Mouse (Mus musculus): ENCODE measurements at regions not wholly inside any gene's neighbourhood (a gene's known extent, or its start where the extent isn't known, plus 50 kb on each side); places are given as distances from the start of the nearest gene placed in this dataset.
A peak's percentile ranks its signal among the peaks of the same experiment; 100 is the strongest.
"Not testable (repeated sequence)": the region's sequence is repeated elsewhere in the genome, so short reads cannot be mapped to it uniquely, and the experiment has no call there.

GRCm38 (mm10) chr17:74138517-74138916, 90.8 kb upstream of the Srd5a2 start:
- not testable (repeated sequence) for H3K36me3 ChIP-seq (ENCODE audit: control insufficient read depth, insufficient read depth, low read length); H3K27ac ChIP-seq (replicated peaks; ENCODE audit: insufficient read depth, low read depth, low read length); H3K27me3 ChIP-seq (ENCODE audit: control insufficient read depth, insufficient read depth, low read length); H3K4me3 ChIP-seq (ENCODE audit: insufficient read depth, low read depth, low read length); DNase-seq (ENCODE audit: extremely low read depth, low read depth, low spot score); H3K79me2 ChIP-seq (ENCODE audit: control insufficient read depth, insufficient read depth, low read length); H3K9ac ChIP-seq (ENCODE audit: low read depth, low read length); H3K4me1 ChIP-seq (ENCODE audit: control insufficient read depth, insufficient read depth, low read length)
- 95% methylated on average over 5 of the region's 5 CpGs for WGBS

- Histone ChIP-seq H3K27me3 (ENCODE audit: control insufficient read depth, insufficient read depth, low read length) (no peaks in the 10 kb centered on the region), H3K4me1 (ENCODE audit: control insufficient read depth, insufficient read depth, low read length) (no peaks in the 10 kb centered on the region), H3K79me2 (ENCODE audit: control insufficient read depth, insufficient read depth, low read length) (no peaks in the 10 kb centered on the region), H3K4me3 (ENCODE audit: insufficient read depth, low read depth, low read length) (no peak overlapping the region), H3K9ac (ENCODE audit: low read depth, low read length) (no peak overlapping the region), H3K27ac (replicated peaks; ENCODE audit: insufficient read depth, low read depth, low read length) (no peak overlapping the region), H3K36me3 (ENCODE audit: control insufficient read depth, insufficient read depth, low read length) (no peaks in the 10 kb centered on the region)
- peak; percentile 29 for DNase-seq (ENCODE audit: extremely low read depth, low read depth, low spot score)
- TF ChIP-seq POLR2A (IDR thresholded peaks at IDR 0.05; ENCODE audit: extremely low read depth, insufficient read depth, low read length) (no peak), CTCF (IDR thresholded peaks at IDR 0.05; ENCODE audit: low read depth, low read length) (peak; percentile 68)
- 85% methylated on average over 5 of the region's 5 CpGs for WGBS
These were observed 87.3 kb upstream of the Srd5a2 start for GRCm38 (mm10) chr17:74134976-74135375.

- Histone ChIP-seq H3K27ac (replicated peaks; ENCODE audit: insufficient read depth, low read depth, low read length) (no peak overlapping the region), H3K36me3 (ENCODE audit: control insufficient read depth, insufficient read depth, low read length) (no peaks in the 10 kb centered on the region), H3K27me3 (ENCODE audit: control insufficient read depth, insufficient read depth, low read length) (no peaks in the 10 kb centered on the region), H3K9ac (ENCODE audit: low read depth, low read length) (no peak overlapping the region), H3K79me2 (ENCODE audit: control insufficient read depth, insufficient read depth, low read length) (no peaks in the 10 kb centered on the region), H3K4me3 (ENCODE audit: insufficient read depth, low read depth, low read length) (no peak overlapping the region), H3K4me1 (ENCODE audit: control insufficient read depth, insufficient read depth, low read length) (no peaks in the 10 kb centered on the region)
- no peak for TF ChIP-seq POLR2A (IDR thresholded peaks at IDR 0.05; ENCODE audit: extremely low read depth, insufficient read depth, low read length)
- TF ChIP-seq CTCF (IDR thresholded peaks at IDR 0.05; ENCODE audit: low read depth, low read length): no peak
- DNase-seq (ENCODE audit: extremely low read depth, low read depth, low spot score): no peak
- whole genome bisulfite sequencing: 83% methylated on average over 5 of the region's 5 CpGs
These were observed 83.8 kb upstream of the Srd5a2 start for GRCm38 (mm10) chr17:74131534-74131933.

DNA sequence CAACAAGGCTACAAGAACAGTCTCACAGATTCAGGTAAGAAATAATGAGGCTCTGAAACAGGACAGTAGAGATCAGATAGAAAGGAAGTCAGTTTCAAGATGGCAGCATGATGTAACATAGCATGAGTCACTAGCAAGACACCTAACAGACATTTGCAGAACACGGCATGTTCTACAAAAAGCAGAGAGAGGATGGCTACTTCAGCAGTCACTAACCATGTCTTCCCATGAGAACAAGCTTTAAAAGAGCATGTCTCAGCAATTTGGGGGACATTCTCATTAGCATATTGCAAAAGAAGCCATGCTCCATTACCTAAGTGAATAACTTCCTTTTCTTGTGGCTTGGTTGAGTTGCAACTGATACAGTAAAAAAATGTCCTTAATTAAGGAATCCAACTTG, 75.2 kb upstream of the Srd5a2 start:
- Histone ChIP-seq H3K9ac (ENCODE audit: low read depth, low read length) (no peak overlapping the region), H3K4me3 (ENCODE audit: insufficient read depth, low read depth, low read length) (no peak overlapping the region), H3K79me2 (ENCODE audit: control insufficient read depth, insufficient read depth, low read length) (no peaks in the 10 kb centered on the region), H3K36me3 (ENCODE audit: control insufficient read depth, insufficient read depth, low read length) (no peaks in the 10 kb centered on the region), H3K4me1 (ENCODE audit: control insufficient read depth, insufficient read depth, low read length) (peaks cover 2% of the 10 kb centered on the region), H3K27ac (replicated peaks; ENCODE audit: insufficient read depth, low read depth, low read length) (no peak overlapping the region), H3K27me3 (ENCODE audit: control insufficient read depth, insufficient read depth, low read length) (no peaks in the 10 kb centered on the region)
- DNase-seq (ENCODE audit: extremely low read depth, low read depth, low spot score): peak; percentile 14
- 94% methylated on average over 1 of the region's 1 CpGs for WGBS
- TF ChIP-seq POLR2A (IDR thresholded peaks at IDR 0.05; ENCODE audit: extremely low read depth, insufficient read depth, low read length) (no peak), CTCF (IDR thresholded peaks at IDR 0.05; ENCODE audit: low read depth, low read length) (no peak)

DNA sequence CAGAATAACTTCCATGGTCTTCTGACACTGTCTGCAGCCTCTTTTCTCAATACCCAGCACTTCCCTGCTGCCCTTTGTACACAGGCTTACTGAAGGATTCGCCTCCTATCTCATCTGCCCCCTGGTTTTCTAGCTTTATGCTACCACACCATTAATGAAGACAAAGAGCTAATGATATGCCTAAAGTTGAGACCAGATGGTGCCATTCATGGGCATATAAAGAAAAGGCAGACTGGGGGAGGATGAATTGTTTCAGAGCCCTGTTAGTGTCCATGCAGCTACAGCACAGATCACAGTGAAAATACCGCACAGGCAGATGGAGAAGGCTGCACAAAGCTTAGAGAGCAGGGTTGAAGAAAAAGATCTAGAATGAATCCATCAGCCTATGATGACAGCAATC, 73.3 kb upstream of the Srd5a2 start:
- Histone ChIP-seq H3K27me3 (ENCODE audit: control insufficient read depth, insufficient read depth, low read length) (no peaks in the 10 kb centered on the region), H3K27ac (replicated peaks; ENCODE audit: insufficient read depth, low read depth, low read length) (no peak overlapping the region), H3K9ac (ENCODE audit: low read depth, low read length) (no peak overlapping the region), H3K79me2 (ENCODE audit: control insufficient read depth, insufficient read depth, low read length) (no peaks in the 10 kb centered on the region), H3K4me1 (ENCODE audit: control insufficient read depth, insufficient read depth, low read length) (peaks cover 2% of the 10 kb centered on the region), H3K4me3 (ENCODE audit: insufficient read depth, low read depth, low read length) (no peak overlapping the region), H3K36me3 (ENCODE audit: control insufficient read depth, insufficient read depth, low read length) (no peaks in the 10 kb centered on the region)
- DNase-seq (ENCODE audit: extremely low read depth, low read depth, low spot score): no peak
- 93% methylated on average over 2 of the region's 2 CpGs for WGBS
- TF ChIP-seq POLR2A (IDR thresholded peaks at IDR 0.05; ENCODE audit: extremely low read depth, insufficient read depth, low read length) (no peak), CTCF (IDR thresholded peaks at IDR 0.05; ENCODE audit: low read depth, low read length) (no peak)
